Mouse (Mus musculus) CH12.LX (cell line): ENCODE data around the gene Nav1.

Source experiments
- CTCF ChIP-seq, 2 experiments: IDR thresholded peaks in 1 of 2; conservative IDR thresholded peaks in 1 of 2; 2 replicates each; pipeline ENCODE4 v1.5.1; 2011 to 2012; ENCODE audit warnings: low read depth in 2 of 2, low read length in 2 of 2, improper control_type of control experiment in 1 of 2, inconsistent platforms in 1 of 2, mild to moderate bottlenecking in 1 of 2, moderate library complexity in 1 of 2
- E2F4 ChIP-seq: IDR thresholded peaks from 2 replicates; pipeline ENCODE4 v1.6.1; 2011; ENCODE audit warnings: low read depth, low read length, improper control_type of control experiment; ENCODE audit not compliant: insufficient replicate concordance
- ELF1 ChIP-seq: IDR thresholded peaks from 2 replicates; pipeline ENCODE4 v1.6.1; 2014; ENCODE audit warnings: low read depth, mild to moderate bottlenecking, inconsistent platforms, low read length, improper control_type of control experiment
- KAT2A ChIP-seq: IDR thresholded peaks from 2 replicates; pipeline ENCODE4 v1.6.1; 2012; ENCODE audit warnings: low read length, improper control_type of control experiment, inconsistent platforms; ENCODE audit not compliant: insufficient replicate concordance
- MAZ ChIP-seq: IDR thresholded peaks from 2 replicates; pipeline ENCODE4 v1.6.1; 2012; ENCODE audit warnings: low read depth, mild to moderate bottlenecking, inconsistent platforms, low read length, improper control_type of control experiment, moderate library complexity
- MEF2A ChIP-seq: IDR thresholded peaks from 2 replicates; pipeline ENCODE4 v1.6.1; 2014; ENCODE audit warnings: low read depth, mild to moderate bottlenecking, inconsistent platforms, low read length, improper control_type of control experiment, borderline replicate concordance
- NELFE ChIP-seq: IDR thresholded peaks from 2 replicates; pipeline ENCODE4 v1.6.1; 2011; ENCODE audit warnings: low read depth, low read length, improper control_type of control experiment
- NRF1 ChIP-seq: IDR thresholded peaks from 2 replicates; pipeline ENCODE4 v1.6.1; 2014; ENCODE audit warnings: low read depth, mild to moderate bottlenecking, inconsistent platforms, low read length, improper control_type of control experiment, moderate library complexity
- SMC3 ChIP-seq: IDR thresholded peaks from 2 replicates; pipeline ENCODE4 v1.6.1; 2011; ENCODE audit warnings: low read depth, low read length, improper control_type of control experiment
- UBTF ChIP-seq: IDR thresholded peaks from 2 replicates; pipeline ENCODE4 v1.6.1; 2012; ENCODE audit warnings: low read depth, mild to moderate bottlenecking, inconsistent platforms, low read length, improper control_type of control experiment, moderate library complexity
- USF2 ChIP-seq: conservative IDR thresholded peaks from 2 replicates; pipeline ENCODE4 v1.6.1; 2011; ENCODE audit warnings: low read depth, low read length, improper control_type of control experiment
- ZC3H11A ChIP-seq: IDR thresholded peaks from 2 replicates; pipeline ENCODE4 v1.6.1; 2012; ENCODE audit warnings: low read depth, mild to moderate bottlenecking, inconsistent platforms, low read length, improper control_type of control experiment
- ZKSCAN1 ChIP-seq: IDR thresholded peaks from 2 replicates; pipeline ENCODE4 v1.6.1; 2012; ENCODE audit warnings: low read depth, inconsistent platforms, low read length, improper control_type of control experiment, borderline replicate concordance

- TF ChIP-seq CTCF (conservative IDR thresholded peaks at IDR 0.05 in 1 of 2, IDR thresholded peaks at IDR 0.05 in 1 of 2; ENCODE audit: low read depth in 2 of 2, low read length in 2 of 2) (no peak), ZKSCAN1 (no peak), ELF1 (no peak), MAZ (no peak), NRF1 (no peak), NELFE (no peak), UBTF (no peak), ZC3H11A (no peak), SMC3 (no peak), MEF2A (no peak), KAT2A (no peak), E2F4 (no peak), USF2 (no peak)
Measured at GRCm38 (mm10) chr1:135639093-135639492, 32.0 kb upstream of the Nav1 start.
